Mouse (Mus musculus) kidney, postnatal 0 days (tissue): ENCODE results near the gene Hoxc6. TPM values are rescaled to one million over a fixed set of nuclear protein-coding genes. Genes with fewer than 3 reads are reported as not detected.

ENCODE experiments used
- ATAC-seq: fragments of 200-750 bp; cut with Nextera tagmentation; replicated peaks from 2 replicates; pipeline ENCODE4 v1.8.0; 2017; ENCODE audit warnings: low read depth, moderate number of reproducible peaks, moderate TSS enrichment, moderate library complexity; ENCODE audit not compliant: low FRiP score
- DNase-seq: peaks from one replicate; pipeline ENCODE4 v3.0.0-alpha.2; 2016; ENCODE audit warnings: low spot score
- H3K27ac ChIP-seq: fragments of 300-500 bp; sonication (generic); 2 replicates; pipeline ENCODE4 v1.5.1; 2014; ENCODE audit warnings: mild to moderate bottlenecking
- H3K27me3 ChIP-seq: fragments of 300-500 bp; sonication (generic); 2 replicates; pipeline ENCODE4 v1.6.1; 2014; ENCODE audit warnings: low read length, mixed read lengths; ENCODE audit not compliant: insufficient read depth
- H3K36me3 ChIP-seq: fragments of 300-500 bp; sonication (generic); 2 replicates; pipeline ENCODE4 v1.6.1; 2014; ENCODE audit warnings: low read length, mixed read lengths; ENCODE audit not compliant: insufficient read depth
- H3K4me1 ChIP-seq: fragments of 300-500 bp; sonication (generic); replicated peaks from 2 replicates; pipeline ENCODE4 v1.6.1; 2014; ENCODE audit warnings: antibody characterized with exemption, low read length, mixed read lengths; ENCODE audit not compliant: insufficient read depth
- H3K4me2 ChIP-seq: fragments of 300-500 bp; sonication (generic); 2 replicates; pipeline ENCODE4 v1.6.1; 2014; ENCODE audit warnings: mild to moderate bottlenecking, low read length, moderate library complexity, mixed read lengths
- H3K4me3 ChIP-seq: fragments of 300-500 bp; sonication (generic); replicated peaks from 2 replicates; pipeline ENCODE4 v1.5.1; 2014; ENCODE audit warnings: low read depth, low read length
- H3K9ac ChIP-seq: fragments of 300-500 bp; sonication (generic); 2 replicates; pipeline ENCODE4 v1.6.1; 2014; ENCODE audit warnings: low read depth, low read length
- H3K9me3 ChIP-seq: fragments of 300-500 bp; sonication (generic); replicated peaks from 2 replicates; pipeline ENCODE4 v1.6.1; 2016; ENCODE audit warnings: low read length, inconsistent platforms, mixed read lengths
- CTCF ChIP-seq: IDR thresholded peaks from 2 replicates; pipeline ENCODE4 v1.5.1; 2016; ENCODE audit warnings: antibody characterized with exemption, low read depth, mild to moderate bottlenecking, moderate library complexity
- WGBS: fragments of 180-500 bp; shearing (Covaris S2); extraction: QIAGEN DNeasy Blood & Tissue Kit; methylation state at CpG from one replicate; pipeline ENCODE4 v1.1.7; 2014; 5-methylcytosine and 5-hydroxymethylcytosine counted together
- polyA plus RNA-seq: library from polyadenylated mRNA; unstranded; fragments of >200 nt; fragmentation: Nextera tagmentation; extraction: Ambion mirVana; gene quantifications from 2 replicates; pipeline ENCODE4 v1.2.1, GENCODE M21; 2015

Gene Hoxc6
- polyA plus RNA-seq, 1 experiment from 2014 or later = 9.3 TPM

DNA sequence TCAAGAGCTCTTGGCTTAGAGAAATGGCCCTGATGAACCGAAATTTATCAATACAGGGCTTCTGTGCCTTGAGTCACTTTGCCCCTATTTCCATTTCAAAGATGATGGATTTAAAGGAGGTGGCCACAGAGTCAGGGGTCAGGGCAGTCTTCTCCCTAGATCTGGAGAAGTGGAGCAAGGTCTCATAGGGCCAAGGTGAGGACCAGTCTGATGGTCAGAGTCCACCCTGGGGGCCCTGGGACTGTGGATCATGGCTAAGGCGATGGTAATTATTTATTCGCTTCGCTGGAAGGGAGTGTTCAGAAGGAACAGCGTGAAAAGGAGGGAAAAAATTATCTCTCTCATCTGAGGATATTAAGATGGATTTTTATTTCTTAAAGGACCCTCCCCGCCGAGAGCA, 23.0 kb upstream of the Hoxc6 start:
- Histone ChIP-seq H3K9me3 (no peaks in the 10 kb centered on the region), H3K36me3 (no peaks in the 10 kb centered on the region), H3K27me3 (no peaks in the 10 kb centered on the region), H3K27ac (peak overlapping the region; percentile 91), H3K4me2 (peak overlapping the region; percentile 90), H3K4me3 (peak overlapping the region; percentile 51), H3K4me1 (peaks cover 25% of the 10 kb centered on the region), H3K9ac (peak overlapping the region; percentile 83)
- no peak for TF ChIP-seq CTCF
- no peak for DNase-seq
- 18% methylated on average over 7 of the region's 7 CpGs for WGBS
- ATAC-seq = no peak

DNA sequence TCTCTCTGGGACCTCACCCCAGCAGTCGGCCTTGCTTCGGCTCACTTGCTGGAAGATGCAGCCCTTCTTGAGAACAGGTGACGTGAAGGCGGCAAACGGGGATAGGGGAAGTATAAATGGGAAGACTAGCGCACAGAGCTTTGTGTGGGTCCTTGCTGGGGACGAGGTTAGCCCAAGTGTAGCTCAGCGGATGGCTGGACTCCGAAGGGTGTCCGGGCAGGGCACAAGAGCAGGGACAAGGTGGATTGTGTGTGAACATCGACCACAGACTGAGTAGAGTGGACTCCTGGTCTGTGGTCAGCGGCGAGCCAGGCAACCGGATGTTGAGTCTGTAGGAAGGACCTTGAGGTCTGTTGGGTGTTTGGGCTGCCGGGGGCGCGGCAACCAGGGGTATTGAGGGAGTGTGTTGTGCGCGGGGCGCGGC, 22.4 kb upstream of the Hoxc6 start:
- TF ChIP-seq CTCF = no peak
- ATAC-seq (peak; percentile 50; the same call in 1 of the 2 replicates), DNase-seq (no peak)
- 1% methylated on average over 21 of the region's 21 CpGs for WGBS
- H3K9ac ChIP-seq = peak overlapping the region; percentile 83
- H3K4me2 ChIP-seq = peak overlapping the region; percentile 90
- H3K27ac ChIP-seq = peak overlapping the region; percentile 91
- H3K9me3 ChIP-seq = no peaks in the 10 kb centered on the region
- no peaks in the 10 kb centered on the region for H3K36me3 ChIP-seq
- no peaks in the 10 kb centered on the region for H3K27me3 ChIP-seq
- peaks cover 21% of the 10 kb centered on the region for H3K4me1 ChIP-seq
- peak overlapping the region; percentile 51 for H3K4me3 ChIP-seq

DNA sequence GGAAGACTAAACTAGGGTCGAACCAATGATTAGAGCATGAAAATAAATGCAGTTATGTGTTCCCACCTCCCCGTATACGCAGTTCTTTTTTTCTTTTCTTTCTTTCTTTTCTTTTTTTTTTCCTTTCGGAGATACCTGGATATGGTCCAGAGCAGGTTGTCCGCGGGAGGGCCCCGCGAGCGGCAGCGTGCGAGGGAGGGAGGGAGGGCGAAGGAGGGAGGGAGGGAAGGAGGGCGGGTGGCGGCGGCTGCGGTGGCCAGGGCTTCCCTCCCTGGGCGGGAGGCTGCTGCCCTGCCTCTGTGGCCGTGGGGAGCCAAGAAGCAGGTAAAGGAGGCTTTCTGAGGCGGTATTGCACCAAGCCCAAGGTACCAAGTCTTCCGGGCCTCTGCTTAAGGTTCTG, 21.9 kb upstream of the Hoxc6 start, which contains the start of gene Hoxc9:
Gene Hoxc9, plus strand, starts transcription at position 269 of the 400 bp plus-strand sequence.
- WGBS = 2% methylated on average over 10 of the region's 20 CpGs

DNA sequence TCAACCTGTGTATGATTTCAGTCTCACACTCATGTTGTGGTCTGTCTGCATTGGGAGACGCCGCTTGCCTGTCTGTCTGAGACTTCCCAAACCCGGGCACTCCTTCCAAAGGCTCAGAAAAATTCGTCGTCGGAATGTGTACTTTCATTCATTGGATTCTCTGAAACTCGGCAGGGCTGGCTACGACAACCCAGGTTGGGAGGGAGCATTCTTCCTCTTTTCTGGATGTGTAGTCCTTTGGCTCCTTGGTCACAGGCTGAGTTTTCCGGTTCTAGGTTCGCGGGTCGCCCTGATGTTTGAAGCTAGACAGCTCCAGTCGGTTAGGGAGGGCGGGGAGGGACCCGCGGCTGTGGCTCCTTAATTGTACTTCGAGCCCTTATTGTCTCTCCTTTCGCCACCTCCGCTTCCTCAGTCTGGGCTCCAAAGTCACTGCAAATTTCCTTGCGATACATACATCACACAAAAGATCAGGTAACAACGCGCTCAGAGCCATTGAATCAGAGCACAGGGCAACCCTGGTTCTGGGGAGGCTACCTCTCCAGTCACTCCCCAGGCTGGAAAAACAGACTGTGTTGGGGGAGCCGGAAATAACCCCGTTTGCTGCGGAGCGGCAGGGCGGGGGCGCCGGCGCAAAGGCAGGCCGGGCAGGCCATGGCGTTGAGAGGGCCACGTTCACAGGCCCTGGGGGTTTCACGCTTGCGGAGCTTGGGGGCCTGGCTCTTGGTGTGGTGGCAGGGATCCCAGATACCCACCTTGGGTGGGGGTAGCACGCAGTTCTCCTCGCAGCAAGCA, 21.2 kb upstream of the Hoxc6 start:
- Histone ChIP-seq H3K36me3 (no peaks in the 10 kb centered on the region), H3K4me2 (peak overlapping the region; percentile 90), H3K27me3 (no peaks in the 10 kb centered on the region), H3K4me1 (peaks cover 17% of the 10 kb centered on the region), H3K27ac (peak overlapping the region; percentile 91), H3K4me3 (peak overlapping the region; percentile 51), H3K9ac (peak overlapping the region; percentile 83), H3K9me3 (no peaks in the 10 kb centered on the region)
- ATAC-seq (no peak), DNase-seq (no peak)
- WGBS = under 1% methylated on average over 37 of the region's 37 CpGs
- no peak for TF ChIP-seq CTCF

More for the DNA sequence above, 21.9 kb upstream of the Hoxc6 start, which contains the start of gene Hoxc9:
- Histone ChIP-seq H3K4me2 (peak within 1 kb of the TSS; percentile 90), H3K4me1 (peaks cover 21% of the 10 kb centered on the region), H3K27me3 (no peaks in the 10 kb centered on the region), H3K36me3 (no peaks in the 10 kb centered on the region), H3K27ac (peak within 1 kb of the TSS; percentile 91), H3K9me3 (no peaks in the 10 kb centered on the region), H3K4me3 (peak within 1 kb of the TSS; percentile 51), H3K9ac (peak within 1 kb of the TSS; percentile 83)
- no peak for TF ChIP-seq CTCF
- ATAC-seq (no peak), DNase-seq (no peak)

DNA sequence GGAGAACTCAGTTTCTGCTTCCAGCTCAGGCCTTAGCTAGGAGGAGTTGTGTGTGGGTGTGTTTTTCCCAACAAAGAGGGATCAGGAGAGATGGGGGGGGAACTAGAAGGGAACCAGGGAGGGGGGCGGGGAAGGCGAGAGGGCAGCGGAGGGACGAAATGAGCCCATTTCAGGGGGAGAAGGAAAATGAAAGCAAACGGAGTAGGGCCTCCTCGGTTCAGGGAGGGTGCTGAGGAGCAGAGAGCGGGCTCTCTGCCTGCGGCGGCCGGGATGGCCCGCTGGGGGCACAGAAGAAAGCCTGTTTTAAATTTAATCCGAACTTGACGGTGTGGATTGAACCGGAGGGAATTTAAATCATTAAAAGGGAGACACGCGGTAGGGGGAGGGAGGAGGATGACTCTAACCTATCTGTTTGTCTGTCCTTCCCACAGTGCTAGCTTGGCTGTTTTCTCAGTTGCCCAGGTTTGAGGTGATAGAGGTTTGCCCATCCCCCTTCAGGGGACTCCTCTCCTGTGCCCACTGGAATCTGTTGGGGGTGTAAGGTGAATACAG, 20.6 kb upstream of the Hoxc6 start:
- H3K9ac ChIP-seq = peak overlapping the region; percentile 83

DNA sequence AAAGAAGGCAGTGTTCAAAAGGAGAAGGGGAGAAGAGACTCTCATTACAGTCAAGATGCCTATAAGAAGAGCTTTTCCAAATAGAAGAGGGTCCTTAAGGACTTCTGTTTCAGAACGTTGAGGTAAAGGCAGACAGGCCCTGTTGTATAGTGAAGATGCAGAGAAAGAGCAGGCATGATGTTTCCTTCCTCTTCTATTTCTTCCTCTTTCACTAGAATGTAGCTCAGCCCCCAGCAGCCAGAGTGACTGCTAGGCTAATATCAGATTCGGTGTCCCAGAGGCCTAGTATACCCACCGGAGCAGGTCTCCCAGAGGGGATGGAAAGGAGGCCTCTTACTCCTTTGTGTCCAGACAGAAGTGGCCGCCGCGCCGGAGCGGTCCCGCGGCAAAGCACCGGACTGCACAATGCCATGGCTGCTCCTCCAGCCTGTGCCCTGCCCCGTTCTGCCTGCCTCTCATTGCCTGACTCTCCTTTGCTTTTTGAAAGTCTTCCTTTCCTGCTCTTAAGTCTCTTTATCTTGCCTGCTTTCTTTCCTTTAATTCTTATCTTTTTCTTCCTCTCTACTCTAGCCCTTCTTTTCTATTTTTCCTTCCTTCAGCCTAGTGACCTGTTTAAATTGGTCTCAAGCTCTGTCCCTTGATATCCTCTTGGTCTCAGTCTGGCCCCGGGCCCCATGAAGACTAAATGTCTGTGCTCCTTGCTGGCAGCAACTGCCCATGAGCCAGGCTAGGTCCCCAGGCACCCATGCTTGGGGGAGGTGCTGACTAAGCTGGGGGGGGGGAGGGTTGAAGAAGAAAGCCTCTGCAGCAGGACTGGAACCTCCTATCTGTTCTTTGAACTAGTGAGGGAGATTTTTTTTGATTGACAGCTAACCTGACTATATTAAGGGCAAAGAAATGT, 19.2 kb upstream of the Hoxc6 start:
- TF ChIP-seq CTCF = no peak
- Histone ChIP-seq H3K4me2 (peak overlapping the region; percentile 90), H3K9me3 (no peaks in the 10 kb centered on the region), H3K9ac (peak overlapping the region; percentile 83), H3K27me3 (no peaks in the 10 kb centered on the region), H3K27ac (peak overlapping the region; percentile 91), H3K36me3 (no peaks in the 10 kb centered on the region), H3K4me1 (peaks cover 14% of the 10 kb centered on the region), H3K4me3 (peak overlapping the region; percentile 51)
- WGBS = 6% methylated on average over 13 of the region's 13 CpGs
- DNase-seq (no peak), ATAC-seq (no peak)

More for the DNA sequence above, 20.6 kb upstream of the Hoxc6 start:
- ATAC-seq (no peak), DNase-seq (no peak)
- peaks cover 16% of the 10 kb centered on the region for H3K4me1 ChIP-seq
- no peaks in the 10 kb centered on the region for H3K9me3 ChIP-seq
- peak overlapping the region; percentile 51 for H3K4me3 ChIP-seq
- H3K27me3 ChIP-seq = no peaks in the 10 kb centered on the region
- no peaks in the 10 kb centered on the region for H3K36me3 ChIP-seq
- peak overlapping the region; percentile 90 for H3K4me2 ChIP-seq
- WGBS = 2% methylated on average over 16 of the region's 16 CpGs
- TF ChIP-seq CTCF = no peak
- H3K27ac ChIP-seq = peak overlapping the region; percentile 91
